Mouse (Mus musculus) neural tube, embryonic 10.5 days (tissue): ENCODE results near the gene Lyrm4.
"Not testable (repeated sequence)": the region's sequence is repeated elsewhere in the genome, so short reads cannot be mapped to it uniquely, and the experiment has no call there.

ENCODE experiments used
- DNase-seq: peaks from one replicate; pipeline ENCODE4 v3.0.0-alpha.2; 2017; ENCODE audit warnings: low spot score; ENCODE audit errors: extremely low spot score

Lyrm4 gene

GRCm38 (mm10) chr13:35995696-35996426, 121.5 kb downstream of the Lyrm4 start:
- no peak for DNase-seq

GRCm38 (mm10) chr13:35995231-35995630, 122.1 kb downstream of the Lyrm4 start:
- DNase-seq, result no peak

GRCm38 (mm10) chr13:35994067-35994466, 123.3 kb downstream of the Lyrm4 start:
- DNase-seq, result no peak

GRCm38 (mm10) chr13:35991185-35991584, 126.1 kb downstream of the Lyrm4 start:
- DNase-seq, result not testable (repeated sequence)

GRCm38 (mm10) chr13:35989329-35989728, 128.0 kb downstream of the Lyrm4 start:
- DNase-seq, result no peak

- DNase-seq, result no peak
Measured at GRCm38 (mm10) chr13:35982985-35983384, 134.3 kb downstream of the Lyrm4 start.

GRCm38 (mm10) chr13:35980471-35980870, 136.9 kb downstream of the Lyrm4 start:
- no peak for DNase-seq

- no peak for DNase-seq
Measured at GRCm38 (mm10) chr13:35976912-35977311, 140.4 kb downstream of the Lyrm4 start.

GRCm38 (mm10) chr13:35969829-35970228, 147.5 kb downstream of the Lyrm4 start:
- peak; percentile 23 for DNase-seq

- DNase-seq, result no peak
Measured at GRCm38 (mm10) chr13:35969431-35969721, 147.9 kb downstream of the Lyrm4 start.

- DNase-seq, result peak; percentile 71
Measured at GRCm38 (mm10) chr13:35968719-35969430, 148.5 kb downstream of the Lyrm4 start.

GRCm38 (mm10) chr13:35968131-35968718, 149.1 kb downstream of the Lyrm4 start:
- no peak for DNase-seq

- DNase-seq, result no peak
Measured at GRCm38 (mm10) chr13:35967690-35968089, 149.6 kb downstream of the Lyrm4 start.

- DNase-seq, result no peak
Measured at GRCm38 (mm10) chr13:35963583-35963982, 153.7 kb downstream of the Lyrm4 start.

GRCm38 (mm10) chr13:35959391-35960067, 157.8 kb downstream of the Lyrm4 start:
- no peak for DNase-seq

GRCm38 (mm10) chr13:35958539-35958938, 158.8 kb downstream of the Lyrm4 start, which contains the start of gene Ppp1r3g:
TSS of gene Ppp1r3g (plus strand) at chr13:35958839.
- DNase-seq, result no peak

- DNase-seq, result peak; percentile 27
Measured at GRCm38 (mm10) chr13:35949814-35950455, 167.4 kb downstream of the Lyrm4 start.

GRCm38 (mm10) chr13:35947354-35948000, 169.8 kb downstream of the Lyrm4 start:
- peak; percentile 72 for DNase-seq

GRCm38 (mm10) chr13:35946659-35947353, 170.5 kb downstream of the Lyrm4 start:
- no peak for DNase-seq

- no peak for DNase-seq
Measured at GRCm38 (mm10) chr13:35940934-35941333, 176.4 kb downstream of the Lyrm4 start.
